Mouse (Mus musculus): ENCODE results near the gene Slc35f5. TPM values are rescaled to one million over a fixed set of nuclear protein-coding genes. Genes with fewer than 3 reads are reported as not detected.
"Not testable (repeated sequence)": the region's sequence is repeated elsewhere in the genome, so short reads cannot be mapped to it uniquely, and the experiment has no call there.

Gene Slc35f5
- polyA plus RNA-seq, 1 experiment = 36.3 TPM

- Histone ChIP-seq H3K4me1 (ENCODE audit: control insufficient read depth, insufficient read depth, low read length) (peaks cover 10% of the 10 kb centered on the region; the same call in 1 of the 2 replicates), H3K27me3 (replicated peaks; ENCODE audit: control insufficient read depth, insufficient read depth, low read length) (no peaks in the 10 kb centered on the region), H3K36me3 (ENCODE audit: control insufficient read depth, insufficient read depth, low read length) (no peaks in the 10 kb centered on the region), H3K27ac (ENCODE audit: insufficient read depth, low read depth, low read length) (no peak overlapping the region), H3K4me3 (ENCODE audit: insufficient read depth, low read depth, low read length) (no peak overlapping the region)
- no peak for DNase-seq
- 81% methylated on average over 3 of the region's 3 CpGs for WGBS
- TF ChIP-seq POLR2A (IDR thresholded peaks at IDR 0.05; ENCODE audit: low read depth, low read length) (no peak), CTCF (conservative IDR thresholded peaks at IDR 0.05; ENCODE audit: insufficient read depth, insufficient read length, low read depth, low read length) (no peak)
These were observed 33.0 kb upstream of the Slc35f5 start for GRCm38 (mm10) chr1:125527364-125527763.

GRCm38 (mm10) chr1:125533180-125533912, 27.0 kb upstream of the Slc35f5 start:
- Histone ChIP-seq H3K4me1 (ENCODE audit: control insufficient read depth, insufficient read depth, low read length) (peaks cover 12% of the 10 kb centered on the region; the same call in 1 of the 2 replicates), H3K27ac (ENCODE audit: insufficient read depth, low read depth, low read length) (peak overlapping the region; percentile 85)
- H3K27me3 ChIP-seq (replicated peaks; ENCODE audit: control insufficient read depth, insufficient read depth, low read length); H3K4me3 ChIP-seq (ENCODE audit: insufficient read depth, low read depth, low read length); H3K36me3 ChIP-seq (ENCODE audit: control insufficient read depth, insufficient read depth, low read length): not testable (repeated sequence)
- WGBS = 31% methylated on average over 10 of the region's 10 CpGs
- peak; percentile 83 for DNase-seq

- WGBS = 89% methylated on average over 2 of the region's 2 CpGs
- H3K36me3 ChIP-seq (ENCODE audit: control insufficient read depth, insufficient read depth, low read length) = no peaks in the 10 kb centered on the region
- TF ChIP-seq CTCF (conservative IDR thresholded peaks at IDR 0.05; ENCODE audit: insufficient read depth, insufficient read length, low read depth, low read length) (no peak), POLR2A (IDR thresholded peaks at IDR 0.05; ENCODE audit: low read depth, low read length) (no peak)
- no peak overlapping the region for H3K27ac ChIP-seq (ENCODE audit: insufficient read depth, low read depth, low read length)
- H3K4me3 ChIP-seq (ENCODE audit: insufficient read depth, low read depth, low read length) = no peak overlapping the region
- DNase-seq = no peak
- H3K4me1 ChIP-seq (ENCODE audit: control insufficient read depth, insufficient read depth, low read length) = peaks cover 6% of the 10 kb centered on the region; the same call in 1 of the 2 replicates
- no peaks in the 10 kb centered on the region for H3K27me3 ChIP-seq (replicated peaks; ENCODE audit: control insufficient read depth, insufficient read depth, low read length)
These were observed 23.3 kb upstream of the Slc35f5 start for GRCm38 (mm10) chr1:125537131-125537530.

GRCm38 (mm10) chr1:125537776-125538175, 22.6 kb upstream of the Slc35f5 start:
- 81% methylated on average over 8 of the region's 8 CpGs for WGBS
- TF ChIP-seq CTCF (conservative IDR thresholded peaks at IDR 0.05; ENCODE audit: insufficient read depth, insufficient read length, low read depth, low read length) = no peak
- no peak for TF ChIP-seq POLR2A (IDR thresholded peaks at IDR 0.05; ENCODE audit: low read depth, low read length)
- Histone ChIP-seq H3K4me1 (ENCODE audit: control insufficient read depth, insufficient read depth, low read length) (peaks cover 6% of the 10 kb centered on the region; the same call in 1 of the 2 replicates), H3K36me3 (ENCODE audit: control insufficient read depth, insufficient read depth, low read length) (no peaks in the 10 kb centered on the region), H3K27me3 (replicated peaks; ENCODE audit: control insufficient read depth, insufficient read depth, low read length) (no peaks in the 10 kb centered on the region), H3K27ac (ENCODE audit: insufficient read depth, low read depth, low read length) (no peak overlapping the region), H3K4me3 (ENCODE audit: insufficient read depth, low read depth, low read length) (no peak overlapping the region)
- DNase-seq = no peak

- no peak for TF ChIP-seq CTCF (conservative IDR thresholded peaks at IDR 0.05; ENCODE audit: insufficient read depth, insufficient read length, low read depth, low read length)
- Histone ChIP-seq H3K4me1 (ENCODE audit: control insufficient read depth, insufficient read depth, low read length) (no peaks in the 10 kb centered on the region), H3K4me3 (ENCODE audit: insufficient read depth, low read depth, low read length) (no peak overlapping the region), H3K27ac (ENCODE audit: insufficient read depth, low read depth, low read length) (0 out of 2 replicates have a peak overlapping the region, but pooled peaks have one; percentile 5), H3K27me3 (replicated peaks; ENCODE audit: control insufficient read depth, insufficient read depth, low read length) (no peaks in the 10 kb centered on the region), H3K36me3 (ENCODE audit: control insufficient read depth, insufficient read depth, low read length) (no peaks in the 10 kb centered on the region)
- 20% methylated on average over 2 of the region's 2 CpGs for WGBS
- DNase-seq = no peak
These were observed 21.1 kb upstream of the Slc35f5 start for GRCm38 (mm10) chr1:125539312-125539711.

GRCm38 (mm10) chr1:125542008-125542999, 18.1 kb upstream of the Slc35f5 start:
- Histone ChIP-seq H3K27me3 (replicated peaks; ENCODE audit: control insufficient read depth, insufficient read depth, low read length) (no peaks in the 10 kb centered on the region), H3K4me3 (ENCODE audit: insufficient read depth, low read depth, low read length) (no peak overlapping the region), H3K36me3 (ENCODE audit: control insufficient read depth, insufficient read depth, low read length) (no peaks in the 10 kb centered on the region), H3K27ac (ENCODE audit: insufficient read depth, low read depth, low read length) (no peak overlapping the region; the same call in 1 of the 2 replicates), H3K4me1 (ENCODE audit: control insufficient read depth, insufficient read depth, low read length) (no peaks in the 10 kb centered on the region)
- TF ChIP-seq POLR2A (IDR thresholded peaks at IDR 0.05; ENCODE audit: low read depth, low read length) = no peak
- no peak for TF ChIP-seq CTCF (conservative IDR thresholded peaks at IDR 0.05; ENCODE audit: insufficient read depth, insufficient read length, low read depth, low read length)
- DNase-seq = peak; percentile 64
- WGBS = 62% methylated on average over 7 of the region's 7 CpGs

- no peak for TF ChIP-seq CTCF (conservative IDR thresholded peaks at IDR 0.05; ENCODE audit: insufficient read depth, insufficient read length, low read depth, low read length)
- TF ChIP-seq POLR2A (IDR thresholded peaks at IDR 0.05; ENCODE audit: low read depth, low read length) = no peak
- Histone ChIP-seq H3K4me1 (ENCODE audit: control insufficient read depth, insufficient read depth, low read length) (peaks cover 3% of the 10 kb centered on the region; the same call in 1 of the 2 replicates), H3K27me3 (replicated peaks; ENCODE audit: control insufficient read depth, insufficient read depth, low read length) (no peaks in the 10 kb centered on the region), H3K36me3 (ENCODE audit: control insufficient read depth, insufficient read depth, low read length) (no peaks in the 10 kb centered on the region), H3K27ac (ENCODE audit: insufficient read depth, low read depth, low read length) (peak overlapping the region; percentile 86), H3K4me3 (ENCODE audit: insufficient read depth, low read depth, low read length) (no peak overlapping the region)
- WGBS = 28% methylated on average over 1 of the region's 1 CpGs
- DNase-seq = peak; percentile 16
These were observed 10.5 kb upstream of the Slc35f5 start for GRCm38 (mm10) chr1:125549872-125550271.

Data from kidney, adult 2 months (tissue).